Mouse (Mus musculus): ENCODE data around the gene Basp1.

Gene Basp1

GRCm38 (mm10) chr15:25415958-25416357 is 2.4 kb upstream of the Basp1 start:
- DNase-seq (ENCODE audit: low spot score): no peak

GRCm38 (mm10) chr15:25414747-25415119 is 1.2 kb upstream of the Basp1 start:
- DNase-seq (ENCODE audit: low spot score): peak; percentile 92

- DNase-seq (ENCODE audit: low spot score): peak; percentile 62
Observed at GRCm38 (mm10) chr15:25414011-25414746, 615 bp upstream of the Basp1 start.

- peak; percentile 39 for DNase-seq (ENCODE audit: low spot score)
Observed at GRCm38 (mm10) chr15:25412761-25413261, 753 bp downstream of the Basp1 start.

GRCm38 (mm10) chr15:25412171-25412641 is 1.4 kb downstream of the Basp1 start:
- peak; percentile 75 for DNase-seq (ENCODE audit: low spot score)

- DNase-seq (ENCODE audit: low spot score): no peak
Observed at GRCm38 (mm10) chr15:25411461-25411860, 2.1 kb downstream of the Basp1 start.

GRCm38 (mm10) chr15:25405926-25406325 is 7.6 kb downstream of the Basp1 start:
- no peak for DNase-seq (ENCODE audit: low spot score)

GRCm38 (mm10) chr15:25403879-25404278 is 9.7 kb downstream of the Basp1 start:
- no peak for DNase-seq (ENCODE audit: low spot score)

- DNase-seq (ENCODE audit: low spot score): no peak
Observed at GRCm38 (mm10) chr15:25402001-25402400, 11.6 kb downstream of the Basp1 start.

- no peak for DNase-seq (ENCODE audit: low spot score)
Observed at GRCm38 (mm10) chr15:25400276-25400675, 13.3 kb downstream of the Basp1 start.

- DNase-seq (ENCODE audit: low spot score): no peak
Observed at GRCm38 (mm10) chr15:25395912-25396590, 17.5 kb downstream of the Basp1 start.

GRCm38 (mm10) chr15:25392525-25393099 is 21.0 kb downstream of the Basp1 start:
- no peak for DNase-seq (ENCODE audit: low spot score)

- no peak for DNase-seq (ENCODE audit: low spot score)
Observed at GRCm38 (mm10) chr15:25391210-25391609, 22.4 kb downstream of the Basp1 start.

- DNase-seq (ENCODE audit: low spot score): no peak
Observed at GRCm38 (mm10) chr15:25387572-25387971, 26.0 kb downstream of the Basp1 start.

GRCm38 (mm10) chr15:25380051-25380450 is 33.5 kb downstream of the Basp1 start:
- no peak for DNase-seq (ENCODE audit: low spot score)

- no peak for DNase-seq (ENCODE audit: low spot score)
Observed at GRCm38 (mm10) chr15:25378707-25379106, 34.9 kb downstream of the Basp1 start.

- no peak for DNase-seq (ENCODE audit: low spot score)
Observed at GRCm38 (mm10) chr15:25376914-25377313, 36.6 kb downstream of the Basp1 start.

- DNase-seq (ENCODE audit: low spot score): no peak
Observed at GRCm38 (mm10) chr15:25373486-25373885, 40.1 kb downstream of the Basp1 start.

- no peak for DNase-seq (ENCODE audit: low spot score)
Observed at GRCm38 (mm10) chr15:25369522-25369921, 44.0 kb downstream of the Basp1 start.

- no peak for DNase-seq (ENCODE audit: low spot score)
Observed at GRCm38 (mm10) chr15:25365503-25365902, 48.1 kb downstream of the Basp1 start.

GRCm38 (mm10) chr15:25364819-25365463 is 48.6 kb downstream of the Basp1 start:
- DNase-seq (ENCODE audit: low spot score): no peak

- no peak for DNase-seq (ENCODE audit: low spot score)
Observed at GRCm38 (mm10) chr15:25364160-25364818, 49.3 kb downstream of the Basp1 start.

All from layer of hippocampus, adult 11-12 months (tissue).